Mouse (Mus musculus) embryonic facial prominence, embryonic 14.5 days (tissue): ENCODE data around the gene Zwilch. TPM values are rescaled to one million over a fixed set of nuclear protein-coding genes. Genes with fewer than 3 reads are reported as not detected.

Experiments
- polyA plus RNA-seq: library from polyadenylated mRNA; unstranded; fragments of >200 nt; fragmentation: Nextera tagmentation; extraction: Ambion mirVana; gene quantifications from 2 replicates; pipeline ENCODE4 v1.2.1, GENCODE M21; 2014

Gene Zwilch
- polyA plus RNA-seq, 1 experiment from 2014 or later: 10.6 TPM

Other genes with a start within 250 kb of the Zwilch start
- 7.9 and 8.8 TPM in 2 replicates for gene Smad6, start 151.0 kb downstream of the Zwilch start, polyA plus RNA-seq
- not detected in 2 replicates for gene Lctl, start 56.0 kb downstream of the Zwilch start, polyA plus RNA-seq
- 1,344 and 1,393 TPM in 2 replicates for gene Rpl4, start 271 bp upstream of the Zwilch start, polyA plus RNA-seq
- gene Snapc5, start 6.2 kb upstream of the Zwilch start, polyA plus RNA-seq: 19.2 and 21.2 TPM in 2 replicates
- 2.2 and 2.3 TPM in 2 replicates for gene Uchl4, start 62.1 kb upstream of the Zwilch start, polyA plus RNA-seq
- gene Map2k1, start 80.5 kb upstream of the Zwilch start, polyA plus RNA-seq: 105 and 109 TPM in 2 replicates
- gene Tipin, start 108.5 kb upstream of the Zwilch start, polyA plus RNA-seq: 168 and 218 TPM in 2 replicates
- 19.5 and 19.6 TPM in 2 replicates for gene Dis3l, start 168.2 kb upstream of the Zwilch start, polyA plus RNA-seq
- 1.1 and 1.3 TPM in 2 replicates for gene Megf11, start 212.5 kb upstream of the Zwilch start, polyA plus RNA-seq